Mouse (Mus musculus) brain, embryonic 14.5 days (tissue): ENCODE data around the gene Adar.

Experiments
- CTCF ChIP-seq: fragments of 200-500 bp; IDR thresholded peaks from 2 replicates; pipeline ENCODE4 v1.5.1; 2012; ENCODE audit warnings: inconsistent platforms, mild to moderate bottlenecking, moderate library complexity, borderline replicate concordance; ENCODE audit not compliant: insufficient read depth, insufficient read length; ENCODE audit errors: extremely low read depth
- POLR2A ChIP-seq: fragments of 200-500 bp; IDR thresholded peaks from 2 replicates; pipeline ENCODE4 v1.6.1; 2012; ENCODE audit warnings: mild to moderate bottlenecking, inconsistent platforms, borderline replicate concordance; ENCODE audit not compliant: poor library complexity, insufficient read depth, insufficient read length, severe bottlenecking; ENCODE audit errors: extremely low read depth

DNA sequence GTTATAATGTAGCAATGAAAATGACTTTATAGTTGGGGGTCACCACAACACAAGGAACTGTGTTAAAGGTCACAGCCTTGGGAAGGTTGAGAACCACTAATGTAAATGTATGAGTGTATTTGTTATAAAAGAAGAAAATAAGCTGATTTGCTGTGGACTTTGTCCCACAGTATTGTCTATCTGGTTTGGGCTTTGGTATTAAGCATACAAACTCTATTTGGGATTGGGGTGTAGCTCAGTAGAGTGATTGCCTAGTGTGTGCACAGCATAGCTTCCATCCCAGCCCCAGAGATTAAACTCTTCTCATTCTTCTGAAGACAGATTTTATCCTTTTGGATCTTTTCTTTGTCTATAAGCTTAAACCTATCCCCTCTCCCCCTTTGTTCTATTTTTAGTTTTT lies 7.2 kb downstream of the Adar start:
- TF ChIP-seq CTCF (no peak), POLR2A (no peak)
